Mouse (Mus musculus) MEL (cell line): ENCODE results near the gene Sh2b1. TPM values are rescaled to one million over a fixed set of nuclear protein-coding genes. Genes with fewer than 3 reads are reported as not detected.

Source experiments
- DNase-seq: peaks from one replicate; pipeline ENCODE4 v3.0.0; 2011; ENCODE audit warnings: low read depth, low spot score
- H3K27ac ChIP-seq: 2 replicates; pipeline ENCODE4 v1.5.1; 2012; ENCODE audit warnings: low read depth, mild to moderate bottlenecking, control low read depth, low read length, moderate library complexity; ENCODE audit not compliant: control insufficient read depth
- H3K27me3 ChIP-seq, 2 experiments: fragments of 150-350 bp in 1 of 2; sonication (generic) in 1 of 2; 2 replicates each; pipeline ENCODE4 v1.6.1; 2012; ENCODE audit warnings: low read length in 2 of 2, mild to moderate bottlenecking in 2 of 2, improper control_type of control experiment in 1 of 2, moderate library complexity in 1 of 2; ENCODE audit not compliant: insufficient read depth in 2 of 2, control insufficient read depth in 1 of 2
- H3K36me3 ChIP-seq, 2 experiments: 2 replicates each; pipeline ENCODE4 v1.6.1; 2012 to 2014; ENCODE audit warnings: low read length in 2 of 2, improper control_type of control experiment in 1 of 2, inconsistent platforms in 1 of 2, mild to moderate bottlenecking in 1 of 2; ENCODE audit not compliant: insufficient read depth in 2 of 2, control insufficient read depth in 1 of 2
- H3K4me1 ChIP-seq, 2 experiments: fragments of 150-350 bp in 1 of 2; sonication (generic) in 1 of 2; 2 replicates each; pipeline ENCODE4 v1.6.1; 2012; ENCODE audit warnings: low read length in 2 of 2, improper control_type of control experiment in 1 of 2, mild to moderate bottlenecking in 1 of 2; ENCODE audit not compliant: insufficient read depth in 2 of 2, control insufficient read depth in 1 of 2
- H3K4me3 ChIP-seq, 2 experiments: fragments of 150-350 bp in 1 of 2; sonication (generic) in 1 of 2; 2 replicates each; pipeline ENCODE4 v1.5.1; 2012; ENCODE audit warnings: low read depth in 2 of 2, low read length in 2 of 2, mild to moderate bottlenecking in 2 of 2, moderate library complexity in 2 of 2, control low read depth in 1 of 2, improper control_type of control experiment in 1 of 2; ENCODE audit not compliant: control insufficient read depth in 1 of 2, insufficient read depth in 1 of 2
- H3K79me2 ChIP-seq: 2 replicates; pipeline ENCODE4 v1.6.1; 2012; ENCODE audit warnings: mild to moderate bottlenecking, low read length, moderate library complexity; ENCODE audit not compliant: control insufficient read depth, poor library complexity, insufficient read depth
- H3K9ac ChIP-seq: 2 replicates; pipeline ENCODE4 v1.6.1; 2012; ENCODE audit warnings: low read depth, mild to moderate bottlenecking, control low read depth, low read length, moderate library complexity; ENCODE audit not compliant: control insufficient read depth, poor library complexity, severe bottlenecking
- H3K9me3 ChIP-seq: fragments of 150-350 bp; sonication (generic); replicated peaks from 2 replicates; pipeline ENCODE4 v1.6.1; 2012; ENCODE audit warnings: mild to moderate bottlenecking, low read length, improper control_type of control experiment, moderate library complexity; ENCODE audit not compliant: insufficient read depth
- BHLHE40 ChIP-seq: IDR thresholded peaks from 2 replicates; pipeline ENCODE4 v1.6.1; 2012; ENCODE audit warnings: low read depth, mild to moderate bottlenecking, inconsistent platforms, low read length, improper control_type of control experiment, borderline replicate concordance
- CHD1 ChIP-seq: IDR thresholded peaks from 2 replicates; pipeline ENCODE4 v1.6.1; 2012; ENCODE audit warnings: low read depth, mild to moderate bottlenecking, inconsistent platforms, low read length, improper control_type of control experiment
- CHD2 ChIP-seq: IDR thresholded peaks from 2 replicates; pipeline ENCODE4 v1.6.1; 2011; ENCODE audit warnings: low read length, improper control_type of control experiment
- CTCF ChIP-seq, 3 experiments: IDR thresholded peaks in 2 of 3; conservative IDR thresholded peaks in 1 of 3; 2 replicates each; pipeline ENCODE4 v1.5.1; 2011 to 2012; ENCODE audit warnings: low read length in 3 of 3, low read depth in 2 of 3, mild to moderate bottlenecking in 2 of 3, improper control_type of control experiment in 1 of 3, inconsistent platforms in 1 of 3, mixed read lengths in 1 of 3, moderate library complexity in 1 of 3; ENCODE audit not compliant: control insufficient read depth in 1 of 3, insufficient read depth in 1 of 3, poor library complexity in 1 of 3, severe bottlenecking in 1 of 3
- E2F4 ChIP-seq: IDR thresholded peaks from 2 replicates; pipeline ENCODE4 v1.6.1; 2011; ENCODE audit warnings: low read depth, low read length, improper control_type of control experiment, borderline replicate concordance
- ELF1 ChIP-seq: IDR thresholded peaks from 2 replicates; pipeline ENCODE4 v1.6.1; 2014; ENCODE audit warnings: low read depth, mild to moderate bottlenecking, inconsistent platforms, low read length, improper control_type of control experiment, moderate library complexity
- ETS1 ChIP-seq: IDR thresholded peaks from 2 replicates; pipeline ENCODE4 v1.6.1; 2012; ENCODE audit warnings: low read depth, mild to moderate bottlenecking, inconsistent platforms, low read length, improper control_type of control experiment, moderate library complexity
- GABPA ChIP-seq: IDR thresholded peaks from 2 replicates; pipeline ENCODE4 v1.6.1; 2012; ENCODE audit warnings: low read depth, mild to moderate bottlenecking, inconsistent platforms, low read length, improper control_type of control experiment, moderate library complexity
- HCFC1 ChIP-seq: IDR thresholded peaks from 2 replicates; pipeline ENCODE4 v1.6.1; 2012; ENCODE audit warnings: low read depth, mild to moderate bottlenecking, inconsistent platforms, low read length, improper control_type of control experiment, moderate library complexity
- JUND ChIP-seq: IDR thresholded peaks from 2 replicates; pipeline ENCODE4 v1.6.1; 2011; ENCODE audit warnings: low read depth, mild to moderate bottlenecking, improper control_type of control experiment, low read length
- KAT2A ChIP-seq: conservative IDR thresholded peaks from 2 replicates; pipeline ENCODE4 v1.6.1; 2012; ENCODE audit warnings: low read depth, low read length, improper control_type of control experiment, inconsistent platforms
- MAFK ChIP-seq: IDR thresholded peaks from 2 replicates; pipeline ENCODE4 v1.6.1; 2011; ENCODE audit warnings: low read depth, mild to moderate bottlenecking, low read length, improper control_type of control experiment, borderline replicate concordance
- MAX ChIP-seq: IDR thresholded peaks from 2 replicates; pipeline ENCODE4 v1.6.1; 2011; ENCODE audit warnings: low read length, improper control_type of control experiment
- MEF2A ChIP-seq: IDR thresholded peaks from 2 replicates; pipeline ENCODE4 v1.6.1; 2014; ENCODE audit warnings: low read depth, mild to moderate bottlenecking, inconsistent platforms, low read length, improper control_type of control experiment; ENCODE audit not compliant: poor library complexity, insufficient replicate concordance, severe bottlenecking; ENCODE audit errors: extremely low read depth
- MXI1 ChIP-seq: IDR thresholded peaks from 2 replicates; pipeline ENCODE4 v1.6.1; 2011; ENCODE audit warnings: mild to moderate bottlenecking, low read depth, low read length, improper control_type of control experiment
- MYC ChIP-seq: IDR thresholded peaks from 2 replicates; pipeline ENCODE4 v1.6.1; 2011; ENCODE audit warnings: low read depth, mild to moderate bottlenecking, low read length, improper control_type of control experiment, moderate library complexity
- NELFE ChIP-seq: IDR thresholded peaks from 2 replicates; pipeline ENCODE4 v1.6.1; 2011; ENCODE audit warnings: low read depth, low read length, improper control_type of control experiment
- POLR2A ChIP-seq, 2 experiments: IDR thresholded peaks; 2 replicates each; pipeline ENCODE4 v1.6.1; 2011 to 2012; ENCODE audit warnings: low read length in 2 of 2, mild to moderate bottlenecking in 2 of 2, control low read depth in 1 of 2, improper control_type of control experiment in 1 of 2, low read depth in 1 of 2, moderate library complexity in 1 of 2; ENCODE audit not compliant: control insufficient read depth in 1 of 2, insufficient read depth in 1 of 2, poor library complexity in 1 of 2
- POLR2AphosphoS2 ChIP-seq: IDR thresholded peaks from 2 replicates; pipeline ENCODE4 v1.6.1; 2011; ENCODE audit warnings: low read length, improper control_type of control experiment
- POLR2AphosphoS5 ChIP-seq: IDR thresholded peaks from 2 replicates; pipeline ENCODE4 v1.6.1; 2012; ENCODE audit warnings: low read depth, borderline replicate concordance, mild to moderate bottlenecking, inconsistent platforms, low read length, moderate library complexity, mixed read lengths
- RAD21 ChIP-seq: IDR thresholded peaks from 2 replicates; pipeline ENCODE4 v1.6.1; 2011; ENCODE audit warnings: mild to moderate bottlenecking, low read depth, low read length, improper control_type of control experiment
- SIN3A ChIP-seq: IDR thresholded peaks from 2 replicates; pipeline ENCODE4 v1.6.1; 2012; ENCODE audit warnings: low read length, improper control_type of control experiment, inconsistent platforms
- SMC3 ChIP-seq: IDR thresholded peaks from 2 replicates; pipeline ENCODE4 v1.6.1; 2011; ENCODE audit warnings: low read depth, low read length, improper control_type of control experiment
- TBP ChIP-seq: IDR thresholded peaks from 2 replicates; pipeline ENCODE4 v1.8.0; 2011; ENCODE audit warnings: low read depth, low read length, improper control_type of control experiment
- UBTF ChIP-seq: IDR thresholded peaks from 2 replicates; pipeline ENCODE4 v1.6.1; 2012; ENCODE audit warnings: low read depth, mild to moderate bottlenecking, inconsistent platforms, low read length, improper control_type of control experiment, moderate library complexity, borderline replicate concordance; ENCODE audit not compliant: insufficient read depth
- USF1 ChIP-seq: IDR thresholded peaks from 2 replicates; pipeline ENCODE4 v1.6.1; 2014; ENCODE audit warnings: low read depth, mild to moderate bottlenecking, inconsistent platforms, low read length, improper control_type of control experiment, moderate library complexity
- ZC3H11A ChIP-seq: IDR thresholded peaks from 2 replicates; pipeline ENCODE4 v1.6.1; 2012; ENCODE audit warnings: low read depth, mild to moderate bottlenecking, inconsistent platforms, low read length, improper control_type of control experiment
- ZKSCAN1 ChIP-seq: IDR thresholded peaks from 2 replicates; pipeline ENCODE4 v1.6.1; 2012; ENCODE audit warnings: low read depth, mild to moderate bottlenecking, inconsistent platforms, low read length, improper control_type of control experiment, moderate library complexity
- ZMIZ1 ChIP-seq: IDR thresholded peaks from 2 replicates; pipeline ENCODE4 v1.6.1; 2012; ENCODE audit warnings: low read depth, mild to moderate bottlenecking, inconsistent platforms, low read length, improper control_type of control experiment, moderate library complexity
- ZNF384 ChIP-seq: IDR thresholded peaks from 2 replicates; pipeline ENCODE4 v1.6.1; 2012; ENCODE audit warnings: low read depth, mild to moderate bottlenecking, inconsistent platforms, low read length, improper control_type of control experiment
- polyA plus RNA-seq, 2 experiments: library from polyadenylated mRNA; stranded (reverse) in 1 of 2; unstranded in 1 of 2; fragments of >175 nt in 1 of 2; fragments of >200 nt in 1 of 2; gene quantifications; 2 replicates each; pipeline versions ENCODE4 v1.2.1 to v1.2.4; 2012; ENCODE audit warnings: low replicate concordance in 2 of 2, low read depth in 1 of 2; ENCODE audit not compliant: insufficient read length in 2 of 2, insufficient read depth in 1 of 2, missing spikeins in 1 of 2
- total RNA-seq: library from RNA; depleted of rRNA; stranded (reverse); fragments of 300-350 nt; gene quantifications from 2 replicates; pipeline ENCODE4 v1.2.3, GENCODE M21; 2012

Gene Sh2b1
- total and polyA plus RNA-seq, 3 experiments: 13.1 to 48.9 TPM; not detected in 1

- Histone ChIP-seq H3K4me3 (no peak overlapping the region), H3K27ac (no peak overlapping the region), H3K79me2 (no peaks in the 10 kb centered on the region), H3K4me1 (no peaks in the 10 kb centered on the region), H3K9ac (no peak overlapping the region), H3K9me3 (no peaks in the 10 kb centered on the region), H3K36me3 (no peaks in the 10 kb centered on the region), H3K27me3 (no peaks in the 10 kb centered on the region)
- TF ChIP-seq ZNF384 (no peak), SMC3 (no peak), CHD2 (no peak), ETS1 (no peak), SIN3A (no peak), ZKSCAN1 (no peak), MAX (no peak), MXI1 (no peak), MAFK (no peak), POLR2A (IDR thresholded peaks at IDR 0.05; ENCODE audit: control insufficient read depth in 1 of 2, insufficient read depth in 1 of 2, low read depth in 1 of 2, low read length in 2 of 2, poor library complexity in 1 of 2) (no peak)
- no peak for DNase-seq
Measured at GRCm38 (mm10) chr7:126443997-126444396, 31.2 kb downstream of the Sh2b1 start.

GRCm38 (mm10) chr7:126440134-126440533 lies 35.1 kb downstream of the Sh2b1 start:
- no peaks in the 10 kb centered on the region for H3K4me1 ChIP-seq
- no peaks in the 10 kb centered on the region for H3K9me3 ChIP-seq
- H3K36me3 ChIP-seq: no peaks in the 10 kb centered on the region

GRCm38 (mm10) chr7:126436851-126437250 lies 38.4 kb downstream of the Sh2b1 start:
- H3K4me3 ChIP-seq: no peak overlapping the region
- no peaks in the 10 kb centered on the region for H3K27me3 ChIP-seq
- H3K27ac ChIP-seq: no peak overlapping the region
- peak; percentile 71 for DNase-seq
- H3K79me2 ChIP-seq: no peaks in the 10 kb centered on the region
- no peaks in the 10 kb centered on the region for H3K4me1 ChIP-seq
- H3K9me3 ChIP-seq: no peaks in the 10 kb centered on the region
- no peaks in the 10 kb centered on the region for H3K36me3 ChIP-seq
- H3K9ac ChIP-seq: no peak overlapping the region
- no peak for TF ChIP-seq CHD2
- no peak for TF ChIP-seq USF1
- no peak for TF ChIP-seq KAT2A
- TF ChIP-seq JUND: no peak
- TF ChIP-seq SIN3A: no peak
- peak; percentile 88 to 98 (median 94) for TF ChIP-seq CTCF (IDR thresholded peaks at IDR 0.05 in 2 of 3, conservative IDR thresholded peaks at IDR 0.05 in 1 of 3; ENCODE audit: control insufficient read depth in 1 of 3, insufficient read depth in 1 of 3, low read depth in 2 of 3, low read length in 3 of 3, poor library complexity in 1 of 3, severe bottlenecking in 1 of 3)
- TF ChIP-seq E2F4: no peak
- TF ChIP-seq BHLHE40: no peak
- TF ChIP-seq NELFE: no peak
- peak; percentile 59 for TF ChIP-seq ZC3H11A
- TF ChIP-seq MAFK: no peak
- no peak for TF ChIP-seq UBTF
- peak; percentile 68 for TF ChIP-seq RAD21
- TF ChIP-seq TBP: no peak
- no peak for TF ChIP-seq CHD1
- no peak for TF ChIP-seq ELF1
- TF ChIP-seq POLR2AphosphoS2: no peak
- peak; percentile 83 for TF ChIP-seq SMC3
- TF ChIP-seq ZKSCAN1: no peak
- TF ChIP-seq MEF2A: no peak

More at GRCm38 (mm10) chr7:126440134-126440533, 35.1 kb downstream of the Sh2b1 start:
- TF ChIP-seq GABPA (no peak), HCFC1 (no peak), ZKSCAN1 (no peak), ZMIZ1 (no peak), MYC (no peak), POLR2AphosphoS5 (no peak)
- DNase-seq: no peak
- Histone ChIP-seq H3K27me3 (no peaks in the 10 kb centered on the region), H3K4me3 (no peak overlapping the region), H3K79me2 (no peaks in the 10 kb centered on the region), H3K27ac (no peak overlapping the region), H3K9ac (no peak overlapping the region)
